Mouse (Mus musculus) neural tube, embryonic 15.5 days (tissue): ENCODE results near the gene B9d1. TPM values are rescaled to one million over a fixed set of nuclear protein-coding genes. Genes with fewer than 3 reads are reported as not detected.

Experiments used
- ATAC-seq: fragments of 200-750 bp; cut with Nextera tagmentation; 2 replicates; pipeline ENCODE4 v1.8.0; 2017; ENCODE audit warnings: mild to moderate bottlenecking, moderate TSS enrichment, moderate library complexity; ENCODE audit not compliant: low FRiP score
- H3K27ac ChIP-seq: fragments of 300-500 bp; sonication (generic); replicated peaks from 2 replicates; pipeline ENCODE4 v1.5.1; 2015; ENCODE audit warnings: mild to moderate bottlenecking, inconsistent platforms
- H3K27me3 ChIP-seq: fragments of 300-500 bp; sonication (generic); replicated peaks from 2 replicates; pipeline ENCODE4 v1.6.1; 2015; ENCODE audit warnings: inconsistent platforms
- H3K36me3 ChIP-seq: fragments of 300-500 bp; sonication (generic); 2 replicates; pipeline ENCODE4 v1.6.1; 2015; ENCODE audit warnings: inconsistent platforms
- H3K4me1 ChIP-seq: fragments of 300-500 bp; sonication (generic); 2 replicates; pipeline ENCODE4 v1.6.1; 2015; ENCODE audit warnings: inconsistent platforms
- H3K4me2 ChIP-seq: fragments of 300-500 bp; sonication (generic); 2 replicates; pipeline ENCODE4 v1.6.1; 2015; ENCODE audit warnings: inconsistent platforms, mild to moderate bottlenecking, moderate library complexity
- H3K4me3 ChIP-seq: fragments of 300-500 bp; sonication (generic); replicated peaks from 2 replicates; pipeline ENCODE4 v1.5.1; 2015; ENCODE audit warnings: mild to moderate bottlenecking, inconsistent platforms
- H3K9ac ChIP-seq: fragments of 300-500 bp; sonication (generic); replicated peaks from 2 replicates; pipeline ENCODE4 v1.6.1; 2015; ENCODE audit warnings: mild to moderate bottlenecking, inconsistent platforms
- H3K9me3 ChIP-seq: fragments of 300-500 bp; sonication (generic); replicated peaks from 2 replicates; pipeline ENCODE4 v1.6.1; 2016; ENCODE audit warnings: inconsistent platforms
- WGBS: fragments of 180-500 bp; shearing (Covaris S2); methylation state at CpG from one replicate; pipeline ENCODE4 v1.1.7; 2015; ENCODE audit warnings: mixed read lengths; 5-methylcytosine and 5-hydroxymethylcytosine counted together
- polyA plus RNA-seq: library from polyadenylated mRNA; unstranded; fragments of >200 nt; fragmentation: Nextera tagmentation; extraction: Ambion mirVana; gene quantifications from 2 replicates; pipeline ENCODE4 v1.2.1, GENCODE M21; 2015

B9d1 gene
- polyA plus RNA-seq, 1 experiment from 2014 or later = 31.2 TPM

DNA sequence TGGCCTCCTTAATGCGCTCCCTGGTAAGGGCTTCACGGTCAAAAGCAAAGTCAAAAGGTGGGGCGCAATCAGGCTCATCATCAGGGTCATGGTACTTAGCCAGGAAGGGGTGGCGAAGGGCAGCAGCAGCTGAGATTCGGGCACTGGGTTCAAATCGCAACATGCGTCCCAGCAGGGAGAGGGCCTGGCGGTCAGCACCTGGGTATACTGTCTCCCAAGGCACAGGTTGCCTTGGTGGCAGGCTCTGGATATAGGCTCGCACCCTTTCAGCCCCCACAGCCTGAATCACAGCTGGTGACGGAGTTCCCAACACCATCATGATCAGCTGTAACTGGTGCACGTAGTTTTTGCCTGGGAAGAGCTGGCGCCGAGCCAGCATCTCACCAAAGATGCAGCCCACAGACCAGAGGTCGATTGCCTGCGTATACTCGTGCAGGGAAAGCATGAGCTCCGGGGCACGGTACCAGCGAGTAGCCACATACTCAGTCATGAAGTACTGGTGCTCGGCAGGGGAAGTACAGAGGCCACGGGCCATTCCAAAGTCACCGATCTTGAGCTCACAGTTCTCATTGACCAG lies 13.9 kb upstream of the B9d1 start:
- H3K9me3 ChIP-seq = no peaks in the 10 kb centered on the region
- no peak overlapping the region for H3K27ac ChIP-seq
- WGBS = 86% methylated on average over 22 of the region's 22 CpGs
- no peak overlapping the region for H3K9ac ChIP-seq
- peaks cover 44% of the 10 kb centered on the region for H3K36me3 ChIP-seq
- no peak overlapping the region for H3K4me3 ChIP-seq
- no peaks in the 10 kb centered on the region for H3K27me3 ChIP-seq
- no peak for ATAC-seq
- H3K4me1 ChIP-seq = peaks cover 58% of the 10 kb centered on the region
- no peak overlapping the region for H3K4me2 ChIP-seq

DNA sequence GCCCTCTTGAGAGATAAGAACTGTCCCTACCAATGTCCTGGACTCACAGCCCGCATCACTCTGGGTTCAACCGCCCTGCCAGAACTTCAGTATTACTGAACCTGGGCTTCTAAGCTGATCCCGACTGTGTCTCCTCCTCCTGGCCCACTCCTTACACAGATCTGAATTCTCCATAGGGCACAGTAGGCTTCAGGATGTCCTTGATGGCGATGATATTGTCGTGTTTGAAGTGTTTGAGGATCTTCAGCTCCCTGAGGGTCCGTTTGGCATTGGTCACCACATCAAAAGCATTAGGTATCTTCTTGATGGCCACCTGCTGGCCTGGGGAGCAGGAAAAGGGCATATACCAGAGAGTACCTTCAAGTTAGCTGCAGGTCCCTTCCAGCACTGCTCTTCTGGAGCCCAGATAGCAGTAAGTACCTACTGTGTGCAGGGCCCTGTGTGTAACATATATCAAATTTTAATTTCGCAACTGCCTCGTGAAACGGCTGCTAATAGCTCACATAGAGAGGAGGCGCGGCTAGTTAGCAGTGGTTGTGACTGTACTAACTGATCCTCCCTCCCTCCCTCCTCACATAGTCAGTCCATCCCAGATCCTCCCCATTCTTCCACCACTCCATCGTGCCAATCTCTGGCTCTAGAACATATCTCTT lies 12.1 kb upstream of the B9d1 start:
- H3K4me2 ChIP-seq = peak overlapping the region; percentile 70
- H3K36me3 ChIP-seq = peaks cover 39% of the 10 kb centered on the region
- peak overlapping the region; percentile 94; the same call in 1 of the 2 replicates for H3K27ac ChIP-seq
- 71% methylated on average over 12 of the region's 12 CpGs for WGBS
- peaks cover 49% of the 10 kb centered on the region for H3K4me1 ChIP-seq
- peak overlapping the region; percentile 92 for H3K9ac ChIP-seq
- ATAC-seq = no peak
- no peaks in the 10 kb centered on the region for H3K27me3 ChIP-seq
- no peaks in the 10 kb centered on the region for H3K9me3 ChIP-seq
- peak overlapping the region; percentile 92 for H3K4me3 ChIP-seq

DNA sequence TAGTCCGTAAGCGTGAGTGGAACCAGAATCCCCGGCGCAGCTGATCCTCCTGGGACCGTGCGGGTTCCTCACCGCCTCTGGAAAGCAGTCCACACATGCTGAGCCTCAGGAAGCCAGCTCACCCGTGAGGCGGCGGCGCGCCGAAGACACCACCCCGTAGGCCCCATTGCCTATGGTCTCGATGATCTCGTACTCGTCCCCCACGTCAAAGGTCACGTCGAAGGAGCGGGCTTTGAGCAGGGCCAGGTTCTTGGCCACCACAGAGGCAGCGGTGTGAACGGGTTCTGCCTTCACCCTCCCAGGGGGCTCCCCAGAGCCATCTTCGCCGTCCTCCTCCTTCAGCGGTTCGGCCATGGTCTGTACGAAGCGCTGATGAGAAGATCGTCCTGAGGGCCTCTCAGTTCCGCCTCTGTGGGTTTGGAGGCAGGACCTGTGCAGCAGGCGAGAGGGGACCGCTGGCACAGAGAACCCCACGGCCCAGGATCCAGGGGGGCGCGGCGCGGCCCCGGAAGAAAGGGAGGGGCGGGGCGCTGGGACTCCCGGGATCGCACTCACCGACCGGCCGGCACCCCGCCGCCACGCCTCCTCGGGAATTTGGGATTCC lies 11.3 kb upstream of the B9d1 start:
- Histone ChIP-seq H3K9ac (peak overlapping the region; percentile 92), H3K4me1 (peaks cover 47% of the 10 kb centered on the region), H3K4me2 (peak overlapping the region; percentile 70), H3K27me3 (no peaks in the 10 kb centered on the region), H3K27ac (peak overlapping the region; percentile 94), H3K4me3 (peak overlapping the region; percentile 92), H3K36me3 (peaks cover 32% of the 10 kb centered on the region), H3K9me3 (no peaks in the 10 kb centered on the region)
- ATAC-seq = peak; percentile 68
- WGBS = under 1% methylated on average over 48 of the region's 50 CpGs

DNA sequence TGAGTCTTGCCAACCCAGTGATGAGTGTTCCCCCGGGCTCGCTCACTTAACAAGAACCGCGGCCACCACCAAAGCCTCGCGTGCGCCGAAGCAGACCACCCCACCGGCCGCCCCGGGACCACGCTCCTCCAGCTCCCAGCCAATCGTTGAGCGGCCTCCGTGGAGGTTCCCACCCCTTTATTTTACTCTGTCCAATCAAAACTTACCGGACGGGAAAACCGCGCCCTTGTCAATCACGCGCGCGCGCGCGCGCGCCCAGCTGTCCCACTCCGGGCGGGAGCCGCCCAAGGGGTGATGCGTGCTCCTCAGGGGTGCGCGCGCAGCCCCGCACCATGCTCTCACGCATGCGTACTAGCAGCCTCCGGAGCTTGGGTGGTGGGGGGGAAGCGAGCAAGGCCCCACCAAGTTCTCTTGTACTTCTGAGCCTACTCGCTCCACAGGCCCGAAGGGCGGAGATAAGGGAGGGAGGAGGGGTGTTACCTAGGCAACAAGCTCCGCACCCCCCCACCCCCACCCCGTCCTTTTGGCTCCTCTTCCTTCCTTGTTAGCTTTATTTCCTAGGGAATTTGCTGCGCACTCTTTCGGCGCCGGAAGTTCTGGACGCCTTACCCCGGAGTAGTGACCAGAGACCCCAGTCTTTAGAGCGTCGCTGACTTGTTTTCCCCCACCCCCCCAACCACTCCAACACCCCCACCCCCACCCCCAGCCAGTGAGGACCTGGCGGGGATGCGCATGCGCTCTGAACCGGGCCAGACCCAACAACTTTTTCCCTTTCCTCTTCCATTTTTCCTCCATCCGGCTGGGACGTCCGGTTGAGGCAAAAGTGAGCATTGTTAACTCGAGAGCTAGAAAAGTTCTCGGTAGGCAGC lies 10.6 kb upstream of the B9d1 start, which contains the start of gene Mapk7:
Gene Mapk7, minus strand, starts transcription at position 278 of the 869 bp plus-strand sequence.
- H3K27ac ChIP-seq = peak within 1 kb of the TSS; percentile 94
- peak within 1 kb of the TSS; percentile 92 for H3K9ac ChIP-seq
- H3K4me3 ChIP-seq = peak within 1 kb of the TSS; percentile 92
- H3K4me2 ChIP-seq = peak within 1 kb of the TSS; percentile 70
- H3K9me3 ChIP-seq = no peaks in the 10 kb centered on the region
- ATAC-seq = peak; percentile 98
- H3K4me1 ChIP-seq = peaks cover 42% of the 10 kb centered on the region
- no peaks in the 10 kb centered on the region for H3K27me3 ChIP-seq
- under 1% methylated on average over 59 of the region's 62 CpGs for WGBS
- H3K36me3 ChIP-seq = peaks cover 25% of the 10 kb centered on the region

DNA sequence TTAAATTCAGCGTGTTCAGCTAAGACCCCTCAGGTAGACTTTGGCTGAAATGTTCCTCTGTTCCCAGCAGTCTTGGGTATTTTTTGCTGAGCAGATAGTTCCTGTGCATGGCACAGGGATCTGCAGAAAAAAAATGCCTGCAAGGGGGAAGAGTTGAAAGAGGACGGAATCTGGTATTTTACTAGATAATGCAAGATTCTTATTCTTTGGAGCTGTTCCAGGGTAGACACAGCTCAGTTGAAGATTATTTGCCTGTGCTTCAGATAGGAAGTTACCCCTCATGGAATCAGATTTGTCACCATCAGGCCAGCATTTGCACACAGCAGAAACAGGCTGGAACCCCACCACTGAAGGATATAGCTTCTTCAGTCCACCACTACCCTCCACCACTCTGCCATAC lies 9.4 kb upstream of the B9d1 start:
- Histone ChIP-seq H3K27me3 (no peaks in the 10 kb centered on the region), H3K9me3 (no peaks in the 10 kb centered on the region), H3K4me1 (peaks cover 31% of the 10 kb centered on the region), H3K4me3 (no peak overlapping the region), H3K9ac (no peak overlapping the region), H3K36me3 (peaks cover 13% of the 10 kb centered on the region), H3K4me2 (no peak overlapping the region), H3K27ac (peak overlapping the region; percentile 94; the same call in 1 of the 2 replicates)
- ATAC-seq = no peak
- 90% methylated on average over 2 of the region's 2 CpGs for WGBS

DNA sequence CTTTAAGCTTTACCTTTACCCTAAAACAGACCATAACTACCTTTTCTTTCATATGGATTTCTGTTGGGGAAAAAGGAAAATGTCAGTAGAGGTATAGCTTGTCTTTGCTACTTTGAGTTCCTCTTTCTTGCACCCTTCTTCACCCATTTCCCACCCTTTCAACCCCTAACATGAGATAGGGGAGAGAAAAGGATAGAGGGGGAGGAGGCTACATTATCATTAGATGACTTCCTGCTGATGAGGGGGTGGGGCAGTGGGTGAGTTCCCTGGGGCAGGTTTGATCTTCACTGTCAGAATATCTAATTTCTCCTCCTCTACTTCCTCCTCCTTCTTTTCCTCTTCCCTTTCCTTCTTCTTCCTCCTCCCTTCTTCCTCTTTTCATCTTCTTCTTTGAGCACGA lies 7.5 kb upstream of the B9d1 start:
- H3K36me3 ChIP-seq = no peaks in the 10 kb centered on the region
- WGBS = 89% methylated on average over 1 of the region's 1 CpGs
- H3K27ac ChIP-seq = no peak overlapping the region
- no peaks in the 10 kb centered on the region for H3K27me3 ChIP-seq
- peaks cover 13% of the 10 kb centered on the region for H3K4me1 ChIP-seq
- no peak overlapping the region for H3K4me3 ChIP-seq
- ATAC-seq = no peak
- H3K9me3 ChIP-seq = no peaks in the 10 kb centered on the region
- no peak overlapping the region for H3K9ac ChIP-seq
- no peak overlapping the region for H3K4me2 ChIP-seq

DNA sequence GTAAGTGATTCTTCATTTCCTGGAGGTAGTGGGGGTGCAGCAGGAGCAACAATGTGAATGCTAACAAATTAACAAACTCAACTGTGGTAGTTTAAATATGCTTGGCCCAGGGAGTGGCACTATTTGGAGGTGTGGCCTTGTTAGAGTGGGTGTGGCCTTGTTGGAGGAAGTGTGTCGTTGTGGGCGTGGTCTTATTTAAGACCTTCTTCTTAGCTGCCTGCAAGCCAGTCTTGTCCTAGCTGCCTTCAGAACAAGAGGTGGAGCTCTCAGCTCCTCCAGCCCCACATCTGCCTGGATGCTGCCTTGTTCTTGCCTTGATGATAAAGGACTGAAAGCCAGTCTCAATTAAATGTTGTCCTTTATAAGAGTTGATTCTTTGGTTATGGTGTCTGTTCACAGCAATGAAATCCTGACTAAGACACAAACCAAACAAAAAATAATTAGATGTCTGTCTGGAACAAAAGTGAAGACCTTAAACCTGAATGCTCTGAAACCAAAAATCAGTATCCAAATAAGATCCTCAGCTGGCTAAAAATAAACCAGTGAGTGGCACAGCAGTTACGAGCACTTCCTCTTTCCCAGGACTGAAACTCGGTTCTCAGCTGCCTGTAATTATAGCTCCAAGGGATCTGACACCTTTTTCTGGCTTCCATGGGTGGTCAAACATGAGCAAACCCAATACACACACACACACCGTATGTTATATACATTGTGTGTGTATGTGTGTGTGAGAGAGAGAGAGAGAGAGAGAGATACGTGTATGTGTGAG lies 6.0 kb upstream of the B9d1 start:
- Histone ChIP-seq H3K27me3 (no peaks in the 10 kb centered on the region), H3K27ac (no peak overlapping the region), H3K9ac (no peak overlapping the region), H3K36me3 (no peaks in the 10 kb centered on the region), H3K4me2 (no peak overlapping the region), H3K9me3 (no peaks in the 10 kb centered on the region), H3K4me1 (peaks cover 12% of the 10 kb centered on the region), H3K4me3 (no peak overlapping the region)
- no peak for ATAC-seq
- WGBS = 81% methylated on average over 6 of the region's 6 CpGs

DNA sequence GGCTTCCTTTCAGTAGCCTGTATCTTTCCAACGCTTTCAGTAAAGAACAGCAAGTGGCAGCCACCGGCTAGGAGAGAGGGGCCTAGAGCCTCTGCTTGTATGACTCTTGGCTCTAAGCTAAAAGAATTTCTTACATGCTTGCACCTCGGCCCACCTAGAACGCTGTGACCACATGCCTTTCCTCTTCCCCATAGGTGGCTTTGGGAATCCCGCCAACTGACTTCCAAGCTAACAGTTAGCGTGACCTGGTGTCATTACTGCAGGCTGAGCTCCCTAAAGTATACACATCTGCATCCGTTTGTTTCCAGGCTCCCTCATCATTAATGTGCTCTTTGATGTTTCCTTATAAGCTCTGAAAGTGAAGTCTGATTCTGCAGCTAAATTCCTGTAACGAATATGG lies 1.0 kb upstream of the B9d1 start:
- Histone ChIP-seq H3K9ac (peak overlapping the region; percentile 74), H3K4me2 (peak overlapping the region; percentile 75), H3K27ac (peak overlapping the region; percentile 95), H3K4me3 (peak overlapping the region; percentile 73), H3K9me3 (no peaks in the 10 kb centered on the region), H3K27me3 (no peaks in the 10 kb centered on the region), H3K4me1 (peaks cover 30% of the 10 kb centered on the region), H3K36me3 (0 out of 2 replicates have a peak, but pooled peaks cover 6% of the 10 kb centered on the region)
- ATAC-seq = no peak
- WGBS = 69% methylated on average over 8 of the region's 8 CpGs

DNA sequence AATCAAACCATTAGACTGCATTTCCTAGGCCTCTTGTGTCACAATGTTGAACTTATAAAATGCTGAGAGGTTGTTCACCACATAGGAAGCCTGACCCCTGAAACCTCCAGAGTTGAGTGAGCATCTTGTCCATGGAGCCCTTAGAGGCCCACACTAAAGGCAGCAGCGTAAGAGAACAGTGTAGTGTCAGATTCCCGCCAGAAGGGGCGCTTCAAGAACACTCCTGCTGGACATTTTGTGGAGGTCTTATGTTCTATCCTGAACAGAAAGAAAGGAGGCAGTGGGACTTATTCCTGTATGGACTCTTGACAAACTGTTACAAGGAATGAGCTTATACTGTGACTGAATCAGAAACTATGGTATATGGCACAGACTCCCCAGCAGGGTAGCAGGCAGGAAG lies 10.0 kb downstream of the B9d1 start:
- Histone ChIP-seq H3K9ac (no peak overlapping the region), H3K27ac (no peak overlapping the region), H3K36me3 (peaks cover 68% of the 10 kb centered on the region), H3K4me3 (no peak overlapping the region), H3K4me1 (no peaks in the 10 kb centered on the region), H3K27me3 (no peaks in the 10 kb centered on the region), H3K9me3 (no peaks in the 10 kb centered on the region), H3K4me2 (no peak overlapping the region)
- ATAC-seq = no peak
- WGBS = 39% methylated on average over 3 of the region's 3 CpGs

DNA sequence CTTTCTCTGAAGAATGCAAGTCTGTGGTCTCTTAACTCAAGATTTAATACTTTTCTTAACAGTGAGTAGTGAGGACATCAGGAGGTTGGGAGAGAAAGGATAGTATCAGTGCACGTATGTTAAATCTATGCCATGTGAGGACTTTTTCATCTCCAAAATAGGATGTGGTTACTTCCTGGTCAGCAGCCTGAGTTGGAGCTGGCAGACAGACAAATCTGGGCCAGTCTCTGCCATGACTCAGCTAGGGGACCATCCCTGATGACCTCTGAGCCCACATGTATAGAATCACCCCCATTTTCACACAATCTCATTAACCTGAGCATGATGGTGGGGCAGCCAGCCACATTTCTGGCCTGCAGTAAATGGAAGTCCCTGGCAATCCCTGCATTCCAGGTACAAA lies 13.0 kb downstream of the B9d1 start:
- WGBS = 92% methylated on average over 1 of the region's 1 CpGs
- Histone ChIP-seq H3K4me1 (no peaks in the 10 kb centered on the region), H3K4me3 (no peak overlapping the region), H3K4me2 (no peak overlapping the region), H3K9ac (no peak overlapping the region), H3K27me3 (no peaks in the 10 kb centered on the region), H3K9me3 (no peaks in the 10 kb centered on the region), H3K27ac (no peak overlapping the region), H3K36me3 (peaks cover 85% of the 10 kb centered on the region)
- ATAC-seq = no peak

DNA sequence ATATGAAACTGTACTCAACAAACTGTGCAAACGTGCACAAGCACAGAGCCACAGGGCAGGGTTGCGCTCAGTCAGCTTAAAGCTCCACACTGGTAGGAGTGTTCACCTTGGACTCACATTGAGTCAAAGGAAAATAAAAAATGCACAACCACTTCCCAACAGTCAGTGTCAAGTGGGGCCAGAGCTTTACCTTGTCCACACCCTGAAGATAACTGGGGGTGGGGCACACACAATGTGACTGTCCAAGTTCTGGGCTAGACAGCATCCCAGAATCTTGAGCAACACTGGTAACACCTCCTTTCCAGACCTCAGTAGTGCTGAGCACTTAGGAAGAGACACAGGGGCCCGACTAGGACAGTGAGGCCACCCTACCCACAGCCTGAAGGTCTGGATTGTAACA lies 13.9 kb downstream of the B9d1 start:
- no peak overlapping the region for H3K9ac ChIP-seq
- H3K4me2 ChIP-seq = no peak overlapping the region
- H3K4me1 ChIP-seq = no peaks in the 10 kb centered on the region
- no peaks in the 10 kb centered on the region for H3K27me3 ChIP-seq
- no peak overlapping the region for H3K27ac ChIP-seq
- WGBS = 98% methylated on average over 3 of the region's 3 CpGs
- H3K4me3 ChIP-seq = no peak overlapping the region
- H3K9me3 ChIP-seq = no peaks in the 10 kb centered on the region
- H3K36me3 ChIP-seq = peaks cover 81% of the 10 kb centered on the region
- no peak for ATAC-seq
